Mouse (Mus musculus) retina, embryonic 14.5 days (tissue): Measurements from ENCODE around the gene Uvrag.

ENCODE experiments used
- DNase-seq: peaks from one replicate; pipeline ENCODE4 v3.0.0-alpha.2; 2015; ENCODE audit warnings: low spot score

Gene Uvrag

DNA sequence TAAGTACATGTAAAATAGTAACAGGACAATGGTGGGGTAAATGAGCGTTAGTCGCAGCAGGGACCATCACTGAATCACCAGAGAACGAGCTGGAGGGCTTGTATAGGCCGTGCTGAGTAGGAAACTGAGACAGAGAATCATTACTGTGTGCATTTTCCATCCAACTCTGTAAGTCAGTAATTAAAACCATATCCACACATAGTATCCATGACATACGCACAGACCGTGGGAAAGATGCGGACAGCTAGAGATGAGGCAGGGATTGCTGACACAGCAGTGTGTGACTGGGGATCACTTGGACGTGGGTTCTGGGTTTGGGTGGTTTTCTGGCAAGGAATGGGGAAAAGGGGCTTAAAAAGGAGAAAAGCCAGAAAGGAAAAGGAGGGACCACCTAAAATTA lies 81.0 kb downstream of the Uvrag start:
- DNase-seq: no peak

GRCm38 (mm10) chr7:99057053-99057630 lies 83.8 kb downstream of the Uvrag start:
- peak; percentile 46 for DNase-seq

DNA sequence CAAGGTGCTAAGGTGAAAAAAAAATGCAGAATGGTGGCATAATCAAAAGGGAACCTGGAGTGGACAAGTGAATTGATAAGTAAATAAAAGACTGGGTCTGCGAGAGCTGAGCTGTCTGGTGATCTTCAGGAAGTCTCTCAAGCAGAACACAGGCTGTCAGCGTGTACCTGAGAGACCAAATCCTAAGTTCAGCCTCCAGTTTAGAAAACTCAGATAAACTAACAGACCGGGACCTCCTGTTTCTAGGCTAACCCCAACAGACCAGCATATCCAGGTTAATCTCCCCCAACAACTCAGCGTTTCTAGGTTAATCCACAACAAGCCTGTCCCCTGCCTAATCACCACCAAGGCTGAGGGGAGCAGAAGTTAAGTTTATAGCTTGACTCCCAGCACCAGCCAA lies 87.3 kb downstream of the Uvrag start:
- DNase-seq: no peak

DNA sequence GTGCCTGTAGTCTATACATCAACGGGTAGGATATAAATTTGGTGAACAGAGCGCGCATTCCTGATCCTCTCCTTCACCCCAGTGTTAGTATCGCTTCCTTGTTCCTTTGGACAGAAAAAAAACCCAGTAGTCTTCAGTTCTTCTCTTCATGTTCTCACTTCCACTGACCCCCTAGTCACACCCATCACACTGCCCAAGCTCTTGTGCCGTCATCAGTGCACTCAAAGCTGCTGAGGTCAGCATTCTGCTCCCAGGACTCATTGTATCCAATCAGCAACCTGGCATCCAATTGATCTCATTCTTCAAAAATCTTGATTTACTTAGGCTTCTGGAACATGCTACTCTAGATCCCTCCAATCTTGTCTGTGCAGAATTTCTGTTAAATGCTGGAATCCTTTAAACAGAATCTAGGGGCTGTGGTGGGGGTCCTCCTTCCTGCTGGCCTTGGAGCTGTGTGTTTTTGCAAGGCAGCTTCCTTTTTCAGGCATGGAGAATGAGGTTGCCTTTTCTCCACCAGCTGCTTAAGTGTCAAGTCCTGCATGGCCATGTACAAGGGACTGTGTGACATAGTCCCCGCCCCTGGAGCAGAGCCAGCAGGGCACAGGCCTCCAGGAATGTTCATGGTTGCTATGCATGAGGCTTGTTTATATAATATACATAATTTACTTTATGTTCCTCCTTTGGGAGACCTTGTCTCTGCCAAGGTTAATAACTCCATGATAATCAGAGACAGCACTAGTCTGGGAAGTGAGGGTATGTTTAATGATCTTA lies 88.3 kb downstream of the Uvrag start:
- no peak for DNase-seq

DNA sequence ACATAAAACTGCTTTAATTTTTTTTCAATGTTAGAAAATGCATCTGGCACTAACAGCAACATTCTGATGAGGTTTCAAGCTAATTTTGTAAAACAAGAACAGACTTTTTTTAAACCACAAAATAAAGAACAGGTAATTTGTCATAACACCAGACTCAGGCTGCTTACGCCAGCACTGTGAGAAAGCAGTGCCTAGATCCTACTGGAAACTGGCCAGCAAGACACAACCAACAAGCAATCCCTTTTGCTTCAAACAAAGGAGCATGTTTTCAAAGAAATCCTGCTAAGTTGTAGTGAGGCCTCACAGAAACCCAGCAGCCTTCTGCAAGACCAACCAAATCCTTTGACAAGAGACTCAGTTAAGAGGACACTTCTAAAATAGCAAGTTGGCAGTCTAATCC lies 90.1 kb downstream of the Uvrag start:
- no peak for DNase-seq

- DNase-seq: no peak
These were observed 91.0 kb downstream of the Uvrag start for GRCm38 (mm10) chr7:99049897-99050296.

- no peak for DNase-seq
These were observed 94.3 kb downstream of the Uvrag start for GRCm38 (mm10) chr7:99046545-99047206.

DNA sequence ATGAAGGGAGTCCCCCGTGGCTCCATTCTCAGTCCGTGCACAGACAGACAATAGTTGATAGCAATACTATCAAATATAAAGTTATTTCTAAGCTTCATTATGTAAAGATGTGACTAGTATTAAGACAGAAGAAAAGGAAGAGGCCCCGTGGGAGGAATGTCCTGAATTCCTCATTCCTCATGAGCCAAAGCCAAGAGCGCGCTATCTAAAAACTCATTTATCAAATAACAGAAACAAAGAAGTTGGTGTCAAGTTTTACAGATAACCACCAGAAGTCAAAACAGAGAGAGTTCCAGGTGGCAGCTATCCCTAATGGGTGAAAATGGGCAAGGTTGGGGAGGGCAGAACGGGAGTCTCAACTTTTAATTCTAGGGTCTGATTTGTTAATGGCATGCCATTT lies 95.4 kb downstream of the Uvrag start:
- DNase-seq: no peak

DNA sequence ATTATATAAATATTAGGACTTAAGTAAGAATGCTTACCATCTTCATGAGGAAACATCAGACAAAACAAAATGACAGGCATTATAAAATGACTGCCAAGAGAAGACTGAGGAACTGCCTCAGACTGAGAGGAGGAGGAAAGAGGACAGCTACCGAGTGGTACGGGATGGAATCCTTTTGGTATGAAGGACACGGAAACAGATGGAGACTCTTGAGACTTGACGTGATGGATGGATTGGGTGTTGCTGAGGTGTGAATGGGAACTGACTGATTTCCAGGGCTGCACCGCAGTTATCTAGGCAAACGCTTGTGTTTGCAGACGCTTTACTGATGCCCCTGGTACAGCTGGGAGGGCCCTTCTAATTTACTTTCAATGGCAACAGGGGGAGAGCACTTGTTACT lies 97.0 kb downstream of the Uvrag start:
- DNase-seq: no peak

DNA sequence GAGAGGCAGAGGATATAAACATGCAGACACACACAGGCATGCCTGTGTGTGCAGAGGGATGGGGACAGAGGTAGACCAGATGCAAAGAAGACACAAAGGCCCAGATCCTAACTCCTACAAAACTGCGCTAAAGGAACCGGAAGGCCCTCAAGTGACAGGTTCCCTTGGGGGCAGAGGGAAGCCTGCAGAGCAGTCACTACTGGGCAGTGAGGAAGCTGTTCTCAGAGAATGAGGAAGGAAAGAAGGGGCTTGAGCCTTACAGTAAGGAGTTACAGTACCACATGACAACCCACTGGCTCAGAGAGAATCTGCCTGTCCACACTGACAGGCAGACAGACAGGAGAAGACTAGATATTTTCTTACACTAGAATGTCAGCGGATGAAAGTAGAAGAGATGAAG lies 97.6 kb downstream of the Uvrag start:
- no peak for DNase-seq

DNA sequence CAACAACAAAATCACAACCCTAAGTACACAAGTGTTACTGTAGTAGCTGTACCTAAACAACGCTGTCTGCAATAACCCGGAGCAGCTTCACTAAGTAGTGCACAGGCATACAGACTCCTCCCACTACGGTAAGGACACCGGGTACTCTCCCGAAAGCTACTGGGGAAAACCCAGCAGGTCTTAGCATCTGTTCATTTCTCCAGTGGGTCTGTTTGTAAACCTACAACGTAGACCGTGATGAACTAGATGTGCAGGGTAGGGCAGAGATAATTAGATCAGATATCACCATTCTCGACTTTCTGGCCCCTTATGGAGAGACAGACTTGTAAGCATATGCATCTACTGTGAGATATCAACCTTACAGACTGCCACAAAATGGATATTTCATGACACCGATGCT lies 99.1 kb downstream of the Uvrag start:
- DNase-seq: no peak

DNA sequence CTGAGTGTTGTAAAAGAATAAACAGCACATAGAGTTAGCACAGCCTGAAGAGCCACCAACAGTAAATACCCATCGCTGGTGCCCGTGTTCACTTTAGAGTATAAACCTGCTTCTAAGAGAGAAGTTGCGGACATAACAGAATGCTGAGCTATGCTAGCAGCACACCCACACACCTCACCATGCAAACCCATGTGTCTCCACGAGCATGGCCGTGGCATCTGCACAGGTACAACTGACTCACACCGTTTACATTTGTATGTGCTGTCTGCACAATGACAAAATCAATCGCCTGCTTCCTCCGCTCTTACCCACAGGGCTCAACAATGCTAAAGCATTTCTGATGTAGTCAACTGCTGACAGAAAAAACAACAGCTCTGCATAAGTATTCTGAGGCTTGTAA lies 101.0 kb downstream of the Uvrag start:
- DNase-seq: no peak

GRCm38 (mm10) chr7:99036284-99036683 lies 104.7 kb downstream of the Uvrag start:
- DNase-seq: no peak

- DNase-seq: no peak
These were observed 106.0 kb downstream of the Uvrag start for GRCm38 (mm10) chr7:99034909-99035308.

DNA sequence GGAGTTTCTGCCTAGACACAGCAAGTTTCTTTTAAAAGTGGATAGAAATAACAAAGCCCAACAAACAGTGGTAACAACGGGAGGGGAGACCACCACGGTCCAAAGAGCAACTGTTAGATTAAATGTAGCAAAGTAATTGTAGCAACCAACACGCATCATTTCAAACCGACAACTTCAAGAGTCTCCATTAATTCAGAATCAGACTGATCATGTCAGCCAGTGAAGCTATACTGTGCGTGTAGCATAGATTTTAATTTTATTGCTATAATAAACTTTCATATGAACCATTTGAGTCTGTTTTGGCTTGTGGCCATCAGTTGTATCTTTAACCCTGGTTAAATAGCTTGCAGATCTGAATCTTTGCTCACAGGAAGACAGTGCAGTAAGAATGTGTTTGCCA lies 107.1 kb downstream of the Uvrag start:
- no peak for DNase-seq

DNA sequence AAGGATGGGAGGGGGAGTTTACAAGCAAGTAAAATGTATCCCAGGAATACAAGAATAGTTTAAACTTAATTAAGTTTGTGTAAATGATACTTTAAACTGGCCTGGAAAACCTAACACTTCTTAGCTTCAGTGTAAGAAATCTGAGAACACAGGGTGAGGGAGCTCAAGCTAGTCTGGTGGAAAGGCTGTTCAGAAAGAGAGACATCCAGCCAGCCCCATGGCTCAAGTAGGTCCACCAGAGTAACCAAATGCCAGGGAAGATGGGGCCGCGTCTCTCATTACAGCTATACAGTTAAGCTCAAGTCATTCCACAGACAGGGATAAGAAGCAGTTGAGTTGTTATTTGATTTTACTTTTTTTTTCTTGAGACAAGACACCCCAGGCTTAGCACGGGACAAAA lies 107.6 kb downstream of the Uvrag start:
- DNase-seq: no peak

DNA sequence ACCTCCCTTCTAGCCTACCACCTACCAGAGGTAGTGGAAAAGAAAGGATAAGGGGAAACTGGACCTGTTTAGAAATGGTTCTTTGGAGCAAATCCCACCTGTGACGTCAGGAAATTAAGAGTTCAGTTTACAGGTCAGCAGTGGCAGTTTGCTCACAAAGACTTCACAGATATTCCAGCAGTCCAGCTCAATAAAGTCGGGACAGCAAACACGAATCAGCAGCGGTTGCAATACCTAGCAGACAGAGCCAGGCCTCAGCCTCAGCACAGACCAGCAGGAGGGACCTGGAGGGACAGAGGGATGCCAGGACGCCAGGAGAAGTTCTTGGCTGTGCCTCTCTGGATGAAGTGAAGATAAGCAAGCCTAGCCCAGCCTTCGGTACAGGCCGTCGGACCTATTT lies 108.9 kb downstream of the Uvrag start:
- no peak for DNase-seq

GRCm38 (mm10) chr7:99028108-99028507 lies 112.8 kb downstream of the Uvrag start:
- no peak for DNase-seq

DNA sequence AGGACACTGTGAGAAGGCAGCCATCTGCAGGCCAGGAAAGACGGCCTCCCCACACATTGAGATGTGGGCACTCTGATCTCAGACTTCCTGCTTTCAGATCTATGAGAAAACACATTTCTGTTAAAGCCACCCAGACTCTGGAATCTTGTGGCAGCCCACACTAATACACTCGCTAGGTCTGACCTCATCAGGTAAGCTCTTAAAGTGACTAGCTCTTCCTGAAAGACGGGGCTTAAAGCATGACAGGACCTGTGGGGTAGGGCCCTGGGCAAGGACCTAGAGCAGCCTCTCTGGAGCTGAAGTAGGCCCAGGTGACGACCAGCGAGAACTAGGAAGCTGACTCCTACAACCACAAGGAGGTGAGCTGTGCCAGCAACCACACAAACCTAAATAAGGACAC lies 113.8 kb downstream of the Uvrag start:
- no peak for DNase-seq

- no peak for DNase-seq
These were observed 115.0 kb downstream of the Uvrag start for GRCm38 (mm10) chr7:99025989-99026388.

- DNase-seq: no peak
These were observed 115.7 kb downstream of the Uvrag start for GRCm38 (mm10) chr7:99025265-99025664.

- no peak for DNase-seq
These were observed 116.2 kb downstream of the Uvrag start for GRCm38 (mm10) chr7:99024791-99025190.

- DNase-seq: no peak
These were observed 117.0 kb downstream of the Uvrag start for GRCm38 (mm10) chr7:99023931-99024330.

- DNase-seq: peak; percentile 19
These were observed 119.7 kb downstream of the Uvrag start for GRCm38 (mm10) chr7:99021277-99021676.
